Mouse (Mus musculus): ENCODE measurements around the gene St3gal3.

- TF ChIP-seq EP300 (IDR thresholded peaks at IDR 0.05; ENCODE audit: low read depth) (no peak), CTCF (IDR thresholded peaks at IDR 0.05; ENCODE audit: low read depth) (no peak)
Observed at GRCm38 (mm10) chr4:117914031-117914430, 220.7 kb downstream of the St3gal3 start.
